Mouse (Mus musculus): ENCODE measurements at regions not wholly inside any gene's neighbourhood (a gene's known extent, or its start where the extent isn't known, plus 50 kb on each side); places are given as distances from the start of the nearest gene placed in this dataset.

- H3K4me1 ChIP-seq (replicated peaks; ENCODE audit: control insufficient read depth, insufficient read depth, low read length): no peaks in the 10 kb centered on the region
- H3K4me2 ChIP-seq (ENCODE audit: low read depth, low read length, severe bottlenecking): no peak overlapping the region
- ATAC-seq (replicated peaks; ENCODE audit: low FRiP score) (no peak), DNase-seq (ENCODE audit: low spot score) (no peak)
- H3K9ac ChIP-seq (ENCODE audit: low read length): no peak overlapping the region
- H3K27me3 ChIP-seq (ENCODE audit: control insufficient read depth, insufficient read depth, low read length): no peaks in the 10 kb centered on the region
- no peaks in the 10 kb centered on the region for H3K9me3 ChIP-seq (ENCODE audit: control insufficient read depth, low read length)
- H3K4me3 ChIP-seq (ENCODE audit: low read depth, low read length): no peak overlapping the region
- no peaks in the 10 kb centered on the region for H3K36me3 ChIP-seq (ENCODE audit: control insufficient read depth, insufficient read depth, low read length)
- WGBS: 90% methylated on average over 6 of the region's 6 CpGs
- H3K27ac ChIP-seq (ENCODE audit: low read depth, low read length): no peak overlapping the region
Measured at GRCm38 (mm10) chr13:37683045-37683679, 95.0 kb upstream of the Rreb1 start.

- Histone ChIP-seq H3K27me3 (ENCODE audit: control insufficient read depth, insufficient read depth, low read length) (no peaks in the 10 kb centered on the region), H3K27ac (ENCODE audit: low read depth, low read length) (no peak overlapping the region), H3K4me1 (replicated peaks; ENCODE audit: control insufficient read depth, insufficient read depth, low read length) (no peaks in the 10 kb centered on the region), H3K36me3 (ENCODE audit: control insufficient read depth, insufficient read depth, low read length) (no peaks in the 10 kb centered on the region), H3K9ac (ENCODE audit: low read length) (no peak overlapping the region), H3K9me3 (ENCODE audit: control insufficient read depth, low read length) (no peaks in the 10 kb centered on the region), H3K4me2 (ENCODE audit: low read depth, low read length, severe bottlenecking) (no peak overlapping the region), H3K4me3 (ENCODE audit: low read depth, low read length) (no peak overlapping the region)
- ATAC-seq (replicated peaks; ENCODE audit: low FRiP score) (no peak), DNase-seq (ENCODE audit: low spot score) (no peak)
- 74% methylated on average over 2 of the region's 2 CpGs for WGBS
Measured at GRCm38 (mm10) chr13:37685617-37686016, 92.6 kb upstream of the Rreb1 start.

GRCm38 (mm10) chr13:37686109-37686508 is 92.1 kb upstream of the Rreb1 start:
- ATAC-seq (replicated peaks; ENCODE audit: low FRiP score) (no peak), DNase-seq (ENCODE audit: low spot score) (no peak)
- H3K4me1 ChIP-seq (replicated peaks; ENCODE audit: control insufficient read depth, insufficient read depth, low read length): no peaks in the 10 kb centered on the region
- no peaks in the 10 kb centered on the region for H3K36me3 ChIP-seq (ENCODE audit: control insufficient read depth, insufficient read depth, low read length)
- no peaks in the 10 kb centered on the region for H3K27me3 ChIP-seq (ENCODE audit: control insufficient read depth, insufficient read depth, low read length)
- H3K9me3 ChIP-seq (ENCODE audit: control insufficient read depth, low read length): no peaks in the 10 kb centered on the region
- no peak overlapping the region for H3K27ac ChIP-seq (ENCODE audit: low read depth, low read length)
- H3K4me2 ChIP-seq (ENCODE audit: low read depth, low read length, severe bottlenecking): no peak overlapping the region
- 78% methylated on average over 2 of the region's 2 CpGs for WGBS
- H3K4me3 ChIP-seq (ENCODE audit: low read depth, low read length): no peak overlapping the region
- H3K9ac ChIP-seq (ENCODE audit: low read length): no peak overlapping the region

GRCm38 (mm10) chr13:37689127-37689777 is 88.9 kb upstream of the Rreb1 start:
- WGBS: 92% methylated on average over 6 of the region's 6 CpGs
- DNase-seq (ENCODE audit: low spot score) (no peak), ATAC-seq (replicated peaks; ENCODE audit: low FRiP score) (no peak)
- H3K9me3 ChIP-seq (ENCODE audit: control insufficient read depth, low read length): no peaks in the 10 kb centered on the region
- H3K4me2 ChIP-seq (ENCODE audit: low read depth, low read length, severe bottlenecking): no peak overlapping the region
- no peak overlapping the region for H3K27ac ChIP-seq (ENCODE audit: low read depth, low read length)
- no peaks in the 10 kb centered on the region for H3K36me3 ChIP-seq (ENCODE audit: control insufficient read depth, insufficient read depth, low read length)
- H3K9ac ChIP-seq (ENCODE audit: low read length): no peak overlapping the region
- no peaks in the 10 kb centered on the region for H3K27me3 ChIP-seq (ENCODE audit: control insufficient read depth, insufficient read depth, low read length)
- H3K4me1 ChIP-seq (replicated peaks; ENCODE audit: control insufficient read depth, insufficient read depth, low read length): no peaks in the 10 kb centered on the region
- H3K4me3 ChIP-seq (ENCODE audit: low read depth, low read length): no peak overlapping the region

GRCm38 (mm10) chr13:37691855-37692445 is 86.2 kb upstream of the Rreb1 start:
- ATAC-seq (replicated peaks; ENCODE audit: low FRiP score): no peak
- Histone ChIP-seq H3K9me3 (ENCODE audit: control insufficient read depth, low read length) (no peaks in the 10 kb centered on the region), H3K27ac (ENCODE audit: low read depth, low read length) (no peak overlapping the region), H3K4me3 (ENCODE audit: low read depth, low read length) (no peak overlapping the region), H3K27me3 (ENCODE audit: control insufficient read depth, insufficient read depth, low read length) (no peaks in the 10 kb centered on the region), H3K4me1 (replicated peaks; ENCODE audit: control insufficient read depth, insufficient read depth, low read length) (no peaks in the 10 kb centered on the region), H3K9ac (ENCODE audit: low read length) (no peak overlapping the region), H3K36me3 (ENCODE audit: control insufficient read depth, insufficient read depth, low read length) (no peaks in the 10 kb centered on the region), H3K4me2 (ENCODE audit: low read depth, low read length, severe bottlenecking) (no peak overlapping the region)
- no peak for DNase-seq (ENCODE audit: low spot score)
- WGBS: 92% methylated on average over 5 of the region's 5 CpGs

GRCm38 (mm10) chr13:37693617-37694016 is 84.6 kb upstream of the Rreb1 start:
- ATAC-seq (replicated peaks; ENCODE audit: low FRiP score): no peak
- Histone ChIP-seq H3K36me3 (ENCODE audit: control insufficient read depth, insufficient read depth, low read length) (no peaks in the 10 kb centered on the region), H3K4me2 (ENCODE audit: low read depth, low read length, severe bottlenecking) (no peak overlapping the region), H3K4me3 (ENCODE audit: low read depth, low read length) (no peak overlapping the region), H3K9me3 (ENCODE audit: control insufficient read depth, low read length) (no peaks in the 10 kb centered on the region), H3K27ac (ENCODE audit: low read depth, low read length) (no peak overlapping the region), H3K4me1 (replicated peaks; ENCODE audit: control insufficient read depth, insufficient read depth, low read length) (no peaks in the 10 kb centered on the region), H3K27me3 (ENCODE audit: control insufficient read depth, insufficient read depth, low read length) (no peaks in the 10 kb centered on the region), H3K9ac (ENCODE audit: low read length) (no peak overlapping the region)
- WGBS: 92% methylated on average over 3 of the region's 3 CpGs
- DNase-seq (ENCODE audit: low spot score): no peak

GRCm38 (mm10) chr13:37704475-37704874 is 73.7 kb upstream of the Rreb1 start:
- DNase-seq (ENCODE audit: low spot score) (no peak), ATAC-seq (replicated peaks; ENCODE audit: low FRiP score) (no peak)
- no peak overlapping the region for H3K9ac ChIP-seq (ENCODE audit: low read length)
- WGBS: 80% methylated on average over 1 of the region's 1 CpGs
- no peaks in the 10 kb centered on the region for H3K9me3 ChIP-seq (ENCODE audit: control insufficient read depth, low read length)
- no peaks in the 10 kb centered on the region for H3K36me3 ChIP-seq (ENCODE audit: control insufficient read depth, insufficient read depth, low read length)
- H3K4me1 ChIP-seq (replicated peaks; ENCODE audit: control insufficient read depth, insufficient read depth, low read length): no peaks in the 10 kb centered on the region
- H3K27me3 ChIP-seq (ENCODE audit: control insufficient read depth, insufficient read depth, low read length): no peaks in the 10 kb centered on the region
- H3K4me3 ChIP-seq (ENCODE audit: low read depth, low read length): no peak overlapping the region
- no peak overlapping the region for H3K27ac ChIP-seq (ENCODE audit: low read depth, low read length)
- no peak overlapping the region for H3K4me2 ChIP-seq (ENCODE audit: low read depth, low read length, severe bottlenecking)

- Histone ChIP-seq H3K27ac (ENCODE audit: low read depth, low read length) (no peak overlapping the region), H3K4me3 (ENCODE audit: low read depth, low read length) (no peak overlapping the region), H3K4me2 (ENCODE audit: low read depth, low read length, severe bottlenecking) (no peak overlapping the region), H3K36me3 (ENCODE audit: control insufficient read depth, insufficient read depth, low read length) (no peaks in the 10 kb centered on the region), H3K9me3 (ENCODE audit: control insufficient read depth, low read length) (no peaks in the 10 kb centered on the region), H3K4me1 (replicated peaks; ENCODE audit: control insufficient read depth, insufficient read depth, low read length) (no peaks in the 10 kb centered on the region), H3K9ac (ENCODE audit: low read length) (no peak overlapping the region), H3K27me3 (ENCODE audit: control insufficient read depth, insufficient read depth, low read length) (no peaks in the 10 kb centered on the region)
- ATAC-seq (replicated peaks; ENCODE audit: low FRiP score) (no peak), DNase-seq (ENCODE audit: low spot score) (no peak)
- WGBS: 90% methylated on average over 2 of the region's 2 CpGs
Measured at GRCm38 (mm10) chr13:37705482-37705881, 72.7 kb upstream of the Rreb1 start.

- ATAC-seq (replicated peaks; ENCODE audit: low FRiP score): no peak
- H3K4me3 ChIP-seq (ENCODE audit: low read depth, low read length): no peak overlapping the region
- WGBS: 89% methylated on average over 5 of the region's 5 CpGs
- no peak overlapping the region for H3K9ac ChIP-seq (ENCODE audit: low read length)
- no peak overlapping the region for H3K27ac ChIP-seq (ENCODE audit: low read depth, low read length)
- H3K27me3 ChIP-seq (ENCODE audit: control insufficient read depth, insufficient read depth, low read length): no peaks in the 10 kb centered on the region
- H3K4me2 ChIP-seq (ENCODE audit: low read depth, low read length, severe bottlenecking): no peak overlapping the region
- H3K9me3 ChIP-seq (ENCODE audit: control insufficient read depth, low read length): no peaks in the 10 kb centered on the region
- no peaks in the 10 kb centered on the region for H3K4me1 ChIP-seq (replicated peaks; ENCODE audit: control insufficient read depth, insufficient read depth, low read length)
- DNase-seq (ENCODE audit: low spot score): no peak
- H3K36me3 ChIP-seq (ENCODE audit: control insufficient read depth, insufficient read depth, low read length): no peaks in the 10 kb centered on the region
Measured at GRCm38 (mm10) chr13:37710913-37711312, 67.3 kb upstream of the Rreb1 start.

Measured in forebrain, embryonic 11.5 days (tissue).